Mouse (Mus musculus): ENCODE measurements around the gene Rbm38. TPM values are rescaled to one million over a fixed set of nuclear protein-coding genes. Genes with fewer than 3 reads are reported as not detected.

The Rbm38 gene
- 54.5 and 69.9 TPM in 2 replicates for total RNA-seq (2017)

- ATAC-seq (replicated peaks; ENCODE audit: low read depth, poor library complexity, severe bottlenecking), result no peak
Observed at GRCm38 (mm10) chr2:173020430-173020829, at the start of gene Rbm38. Rbm38 (plus strand) TSS chr2:173020498.

- ATAC-seq (replicated peaks; ENCODE audit: low read depth, poor library complexity, severe bottlenecking), result no peak
Observed at GRCm38 (mm10) chr2:172971865-172972264, 48.4 kb upstream of the Rbm38 start.

GRCm38 (mm10) chr2:172973806-172974565 lies 46.3 kb upstream of the Rbm38 start:
- ATAC-seq (replicated peaks; ENCODE audit: low read depth, poor library complexity, severe bottlenecking), result no peak

GRCm38 (mm10) chr2:172974701-172975100 lies 45.6 kb upstream of the Rbm38 start:
- ATAC-seq (replicated peaks; ENCODE audit: low read depth, poor library complexity, severe bottlenecking), result no peak

GRCm38 (mm10) chr2:172975159-172975558 lies 45.1 kb upstream of the Rbm38 start:
- no peak for ATAC-seq (replicated peaks; ENCODE audit: low read depth, poor library complexity, severe bottlenecking)

GRCm38 (mm10) chr2:172976661-172977238 lies 43.5 kb upstream of the Rbm38 start:
- ATAC-seq (replicated peaks; ENCODE audit: low read depth, poor library complexity, severe bottlenecking), result peak; percentile 67

- ATAC-seq (replicated peaks; ENCODE audit: low read depth, poor library complexity, severe bottlenecking), result peak; percentile 62
Observed at GRCm38 (mm10) chr2:172977409-172978130, 42.7 kb upstream of the Rbm38 start, which contains the start of gene Spo11. Spo11 (plus strand) TSS chr2:172977700.

- ATAC-seq (replicated peaks; ENCODE audit: low read depth, poor library complexity, severe bottlenecking), result peak; percentile 26
Observed at GRCm38 (mm10) chr2:172978131-172978633, 42.1 kb upstream of the Rbm38 start.

GRCm38 (mm10) chr2:172979666-172980345 lies 40.5 kb upstream of the Rbm38 start:
- no peak for ATAC-seq (replicated peaks; ENCODE audit: low read depth, poor library complexity, severe bottlenecking)

GRCm38 (mm10) chr2:172982776-172983561 lies 37.3 kb upstream of the Rbm38 start:
- ATAC-seq (replicated peaks; ENCODE audit: low read depth, poor library complexity, severe bottlenecking), result 0 out of 2 replicates have a peak, but pooled peaks have one; percentile 31

- ATAC-seq (replicated peaks; ENCODE audit: low read depth, poor library complexity, severe bottlenecking), result no peak
Observed at GRCm38 (mm10) chr2:172990161-172990560, 30.1 kb upstream of the Rbm38 start.

GRCm38 (mm10) chr2:172996207-172996606 lies 24.1 kb upstream of the Rbm38 start:
- ATAC-seq (replicated peaks; ENCODE audit: low read depth, poor library complexity, severe bottlenecking), result peak; percentile 34; the same call in 1 of the 2 replicates

- no peak for ATAC-seq (replicated peaks; ENCODE audit: low read depth, poor library complexity, severe bottlenecking)
Observed at GRCm38 (mm10) chr2:172997748-172998147, 22.6 kb upstream of the Rbm38 start.

GRCm38 (mm10) chr2:172998478-172998877 lies 21.8 kb upstream of the Rbm38 start:
- no peak for ATAC-seq (replicated peaks; ENCODE audit: low read depth, poor library complexity, severe bottlenecking)

- peak; percentile 89 for ATAC-seq (replicated peaks; ENCODE audit: low read depth, poor library complexity, severe bottlenecking)
Observed at GRCm38 (mm10) chr2:172999630-173000284, 20.5 kb upstream of the Rbm38 start, which contains the start of gene Rae1. Rae1 (plus strand) TSS chr2:173000117.

GRCm38 (mm10) chr2:173000285-173000652 lies 20.0 kb upstream of the Rbm38 start:
- peak; percentile 34 for ATAC-seq (replicated peaks; ENCODE audit: low read depth, poor library complexity, severe bottlenecking)

GRCm38 (mm10) chr2:173000921-173001320 lies 19.4 kb upstream of the Rbm38 start:
- ATAC-seq (replicated peaks; ENCODE audit: low read depth, poor library complexity, severe bottlenecking), result no peak

GRCm38 (mm10) chr2:173003737-173004136 lies 16.6 kb upstream of the Rbm38 start:
- no peak for ATAC-seq (replicated peaks; ENCODE audit: low read depth, poor library complexity, severe bottlenecking)

GRCm38 (mm10) chr2:173010220-173010717 lies 10.0 kb upstream of the Rbm38 start:
- no peak for ATAC-seq (replicated peaks; ENCODE audit: low read depth, poor library complexity, severe bottlenecking)

Measured in common myeloid progenitor, adult 5-6 weeks (primary cell).